Mouse (Mus musculus): ENCODE data around the gene Ktn1. TPM values are rescaled to one million over a fixed set of nuclear protein-coding genes. Genes with fewer than 3 reads are reported as not detected.

Ktn1 gene
- polyA plus RNA-seq, 1 experiment from 2014 or later: 98.3 TPM

GRCm38 (mm10) chr14:47740316-47740996 lies 92.2 kb downstream of the Ktn1 start:
- no peak overlapping the region for H3K4me2 ChIP-seq (replicated peaks; ENCODE audit: low read depth, low read length)
- peaks cover 29% of the 10 kb centered on the region for H3K36me3 ChIP-seq (ENCODE audit: control insufficient read depth, insufficient read depth, low read length)
- H3K27me3 ChIP-seq (ENCODE audit: control insufficient read depth, insufficient read depth, low read length): no peaks in the 10 kb centered on the region
- H3K27ac ChIP-seq (ENCODE audit: low read depth, low read length): no peak overlapping the region
- H3K4me1 ChIP-seq (ENCODE audit: control insufficient read depth, insufficient read depth, low read length): no peaks in the 10 kb centered on the region
- H3K9ac ChIP-seq (ENCODE audit: low read depth, low read length): no peak overlapping the region
- H3K9me3 ChIP-seq (ENCODE audit: control insufficient read depth, low read length): no peaks in the 10 kb centered on the region
- WGBS: 73% methylated on average over 5 of the region's 5 CpGs
- ATAC-seq (ENCODE audit: low FRiP score, low TSS enrichment): no peak
- no peak overlapping the region for H3K4me3 ChIP-seq (ENCODE audit: low read length)

- Histone ChIP-seq H3K4me3 (ENCODE audit: low read length) (no peak overlapping the region), H3K9me3 (ENCODE audit: control insufficient read depth, low read length) (no peaks in the 10 kb centered on the region), H3K27ac (ENCODE audit: low read depth, low read length) (no peak overlapping the region), H3K4me1 (ENCODE audit: control insufficient read depth, insufficient read depth, low read length) (no peaks in the 10 kb centered on the region), H3K36me3 (ENCODE audit: control insufficient read depth, insufficient read depth, low read length) (peaks cover 25% of the 10 kb centered on the region), H3K4me2 (replicated peaks; ENCODE audit: low read depth, low read length) (no peak overlapping the region), H3K27me3 (ENCODE audit: control insufficient read depth, insufficient read depth, low read length) (no peaks in the 10 kb centered on the region), H3K9ac (ENCODE audit: low read depth, low read length) (no peak overlapping the region)
- WGBS: 87% methylated on average over 2 of the region's 2 CpGs
- no peak for ATAC-seq (ENCODE audit: low FRiP score, low TSS enrichment)
These were observed 92.8 kb downstream of the Ktn1 start for GRCm38 (mm10) chr14:47741046-47741445.

GRCm38 (mm10) chr14:47742674-47743073 lies 94.4 kb downstream of the Ktn1 start:
- Histone ChIP-seq H3K36me3 (ENCODE audit: control insufficient read depth, insufficient read depth, low read length) (peaks cover 10% of the 10 kb centered on the region), H3K27ac (ENCODE audit: low read depth, low read length) (no peak overlapping the region), H3K4me2 (replicated peaks; ENCODE audit: low read depth, low read length) (no peak overlapping the region), H3K4me3 (ENCODE audit: low read length) (no peak overlapping the region), H3K27me3 (ENCODE audit: control insufficient read depth, insufficient read depth, low read length) (no peaks in the 10 kb centered on the region), H3K9me3 (ENCODE audit: control insufficient read depth, low read length) (no peaks in the 10 kb centered on the region), H3K9ac (ENCODE audit: low read depth, low read length) (no peak overlapping the region), H3K4me1 (ENCODE audit: control insufficient read depth, insufficient read depth, low read length) (no peaks in the 10 kb centered on the region)
- ATAC-seq (ENCODE audit: low FRiP score, low TSS enrichment): no peak
- 87% methylated on average over 7 of the region's 7 CpGs for WGBS

- Histone ChIP-seq H3K9ac (ENCODE audit: low read depth, low read length) (no peak overlapping the region), H3K27ac (ENCODE audit: low read depth, low read length) (no peak overlapping the region), H3K4me2 (replicated peaks; ENCODE audit: low read depth, low read length) (no peak overlapping the region), H3K4me3 (ENCODE audit: low read length) (no peak overlapping the region), H3K4me1 (ENCODE audit: control insufficient read depth, insufficient read depth, low read length) (no peaks in the 10 kb centered on the region), H3K36me3 (ENCODE audit: control insufficient read depth, insufficient read depth, low read length) (peaks cover 5% of the 10 kb centered on the region), H3K9me3 (ENCODE audit: control insufficient read depth, low read length) (no peaks in the 10 kb centered on the region), H3K27me3 (ENCODE audit: control insufficient read depth, insufficient read depth, low read length) (no peaks in the 10 kb centered on the region)
- no peak for ATAC-seq (ENCODE audit: low FRiP score, low TSS enrichment)
- WGBS: 99% methylated on average over 4 of the region's 4 CpGs
These were observed 96.8 kb downstream of the Ktn1 start for GRCm38 (mm10) chr14:47745086-47745485.

GRCm38 (mm10) chr14:47747536-47747935 lies 99.3 kb downstream of the Ktn1 start:
- Histone ChIP-seq H3K27me3 (ENCODE audit: control insufficient read depth, insufficient read depth, low read length) (no peaks in the 10 kb centered on the region), H3K36me3 (ENCODE audit: control insufficient read depth, insufficient read depth, low read length) (peaks cover 4% of the 10 kb centered on the region), H3K9ac (ENCODE audit: low read depth, low read length) (no peak overlapping the region), H3K4me1 (ENCODE audit: control insufficient read depth, insufficient read depth, low read length) (no peaks in the 10 kb centered on the region), H3K4me3 (ENCODE audit: low read length) (no peak overlapping the region), H3K9me3 (ENCODE audit: control insufficient read depth, low read length) (no peaks in the 10 kb centered on the region), H3K27ac (ENCODE audit: low read depth, low read length) (no peak overlapping the region), H3K4me2 (replicated peaks; ENCODE audit: low read depth, low read length) (no peak overlapping the region)
- 77% methylated on average over 9 of the region's 9 CpGs for WGBS
- no peak for ATAC-seq (ENCODE audit: low FRiP score, low TSS enrichment)

GRCm38 (mm10) chr14:47748714-47749113 lies 100.5 kb downstream of the Ktn1 start:
- H3K27ac ChIP-seq (ENCODE audit: low read depth, low read length): no peak overlapping the region
- H3K36me3 ChIP-seq (ENCODE audit: control insufficient read depth, insufficient read depth, low read length): no peaks in the 10 kb centered on the region
- no peak for ATAC-seq (ENCODE audit: low FRiP score, low TSS enrichment)
- H3K4me3 ChIP-seq (ENCODE audit: low read length): no peak overlapping the region
- no peak overlapping the region for H3K4me2 ChIP-seq (replicated peaks; ENCODE audit: low read depth, low read length)
- H3K4me1 ChIP-seq (ENCODE audit: control insufficient read depth, insufficient read depth, low read length): no peaks in the 10 kb centered on the region
- no peak overlapping the region for H3K9ac ChIP-seq (ENCODE audit: low read depth, low read length)
- H3K9me3 ChIP-seq (ENCODE audit: control insufficient read depth, low read length): no peaks in the 10 kb centered on the region
- WGBS: 94% methylated on average over 3 of the region's 3 CpGs
- H3K27me3 ChIP-seq (ENCODE audit: control insufficient read depth, insufficient read depth, low read length): no peaks in the 10 kb centered on the region

GRCm38 (mm10) chr14:47751422-47752205 lies 103.4 kb downstream of the Ktn1 start:
- Histone ChIP-seq H3K4me2 (replicated peaks; ENCODE audit: low read depth, low read length) (no peak overlapping the region), H3K27me3 (ENCODE audit: control insufficient read depth, insufficient read depth, low read length) (no peaks in the 10 kb centered on the region), H3K4me3 (ENCODE audit: low read length) (no peak overlapping the region), H3K9ac (ENCODE audit: low read depth, low read length) (no peak overlapping the region), H3K27ac (ENCODE audit: low read depth, low read length) (no peak overlapping the region), H3K9me3 (ENCODE audit: control insufficient read depth, low read length) (no peaks in the 10 kb centered on the region), H3K4me1 (ENCODE audit: control insufficient read depth, insufficient read depth, low read length) (no peaks in the 10 kb centered on the region), H3K36me3 (ENCODE audit: control insufficient read depth, insufficient read depth, low read length) (no peaks in the 10 kb centered on the region)
- ATAC-seq (ENCODE audit: low FRiP score, low TSS enrichment): no peak
- WGBS: 56% methylated on average over 8 of the region's 8 CpGs

- ATAC-seq (ENCODE audit: low FRiP score, low TSS enrichment): no peak
- no peak overlapping the region for H3K4me2 ChIP-seq (replicated peaks; ENCODE audit: low read depth, low read length)
- no peak overlapping the region for H3K4me3 ChIP-seq (ENCODE audit: low read length)
- 29% methylated on average over 3 of the region's 3 CpGs for WGBS
- H3K27me3 ChIP-seq (ENCODE audit: control insufficient read depth, insufficient read depth, low read length): no peaks in the 10 kb centered on the region
- no peaks in the 10 kb centered on the region for H3K9me3 ChIP-seq (ENCODE audit: control insufficient read depth, low read length)
- H3K9ac ChIP-seq (ENCODE audit: low read depth, low read length): no peak overlapping the region
- H3K4me1 ChIP-seq (ENCODE audit: control insufficient read depth, insufficient read depth, low read length): no peaks in the 10 kb centered on the region
- no peak overlapping the region for H3K27ac ChIP-seq (ENCODE audit: low read depth, low read length)
- no peaks in the 10 kb centered on the region for H3K36me3 ChIP-seq (ENCODE audit: control insufficient read depth, insufficient read depth, low read length)
These were observed 105.3 kb downstream of the Ktn1 start for GRCm38 (mm10) chr14:47753561-47753960.

- Histone ChIP-seq H3K9me3 (ENCODE audit: control insufficient read depth, low read length) (no peaks in the 10 kb centered on the region), H3K36me3 (ENCODE audit: control insufficient read depth, insufficient read depth, low read length) (no peaks in the 10 kb centered on the region), H3K4me3 (ENCODE audit: low read length) (no peak overlapping the region), H3K27ac (ENCODE audit: low read depth, low read length) (no peak overlapping the region), H3K9ac (ENCODE audit: low read depth, low read length) (no peak overlapping the region), H3K4me1 (ENCODE audit: control insufficient read depth, insufficient read depth, low read length) (no peaks in the 10 kb centered on the region), H3K27me3 (ENCODE audit: control insufficient read depth, insufficient read depth, low read length) (no peaks in the 10 kb centered on the region), H3K4me2 (replicated peaks; ENCODE audit: low read depth, low read length) (no peak overlapping the region)
- ATAC-seq (ENCODE audit: low FRiP score, low TSS enrichment): no peak
- 76% methylated on average over 4 of the region's 4 CpGs for WGBS
These were observed 106.1 kb downstream of the Ktn1 start for GRCm38 (mm10) chr14:47754253-47754897.

Data from kidney, embryonic 14.5 days (tissue).